Mouse (Mus musculus) ovary, adult 18-20 months (tissue): ENCODE results near the gene Mettl7a1.
"Not testable (repeated sequence)": the region's sequence is repeated elsewhere in the genome, so short reads cannot be mapped to it uniquely, and the experiment has no call there.

Source experiments
- DNase-seq: peaks from one replicate; pipeline ENCODE4 v3.0.0; 2022; ENCODE audit warnings: low spot score, mixed read lengths

Mettl7a1 gene

DNA sequence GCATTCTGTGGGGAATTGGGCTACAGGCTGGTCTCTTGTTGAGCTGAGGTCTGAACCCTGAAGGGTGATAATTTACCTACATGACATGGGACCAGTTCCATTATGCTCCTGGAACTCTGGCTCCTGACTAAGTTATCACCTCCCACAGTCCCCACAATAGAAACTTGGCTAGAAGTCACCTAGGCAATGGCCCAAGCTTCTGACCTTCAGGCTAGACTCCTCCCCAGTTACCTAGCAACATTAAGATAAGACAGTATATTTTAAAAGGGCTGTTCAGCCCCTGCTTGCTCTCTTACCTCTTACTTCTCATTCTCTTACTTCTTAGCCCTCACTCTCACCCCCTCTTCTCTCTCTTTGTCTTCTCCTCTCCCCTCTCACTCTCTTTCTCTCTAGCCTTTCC lies 41.5 kb downstream of the Mettl7a1 start:
- no peak for DNase-seq

DNA sequence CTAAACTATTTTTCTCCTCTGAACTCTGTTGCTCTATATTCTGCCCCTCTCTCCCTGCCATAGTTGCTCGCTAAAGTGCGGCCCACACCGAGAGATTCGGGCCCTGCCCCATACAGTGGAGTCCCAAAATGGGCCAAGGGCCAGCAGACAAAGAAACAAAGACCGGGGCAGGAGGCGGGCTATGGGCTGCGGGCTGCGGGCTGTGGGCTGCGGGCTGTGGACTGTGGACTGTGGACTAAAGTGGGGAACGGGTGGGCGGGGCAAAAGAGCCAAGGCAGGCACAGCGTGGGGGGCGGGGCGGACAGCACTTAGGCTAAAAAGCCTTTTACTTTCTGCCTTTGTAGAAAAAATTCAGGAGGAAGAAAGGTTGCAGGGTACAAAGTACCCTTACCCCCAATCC lies 42.8 kb downstream of the Mettl7a1 start:
- no peak for DNase-seq

DNA sequence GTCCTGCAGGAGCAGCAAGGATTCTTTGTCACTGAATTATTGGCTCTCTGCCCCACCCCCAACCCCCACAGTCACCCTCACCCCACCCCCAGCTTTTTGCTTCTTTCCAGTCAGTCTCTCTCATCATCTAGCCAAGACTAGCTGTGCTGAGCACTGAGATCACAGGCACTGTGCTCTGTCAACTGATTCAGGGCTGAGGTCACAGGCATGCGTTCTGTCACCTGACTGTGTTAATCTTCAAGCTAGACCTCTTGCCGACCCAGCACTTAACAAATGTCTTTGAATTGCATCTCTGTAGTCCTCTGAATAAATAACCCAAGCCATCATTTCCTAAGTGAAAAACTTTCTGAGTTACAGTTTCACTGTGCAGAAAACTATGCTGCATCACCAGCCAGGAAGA lies 45.6 kb downstream of the Mettl7a1 start:
- no peak for DNase-seq

DNA sequence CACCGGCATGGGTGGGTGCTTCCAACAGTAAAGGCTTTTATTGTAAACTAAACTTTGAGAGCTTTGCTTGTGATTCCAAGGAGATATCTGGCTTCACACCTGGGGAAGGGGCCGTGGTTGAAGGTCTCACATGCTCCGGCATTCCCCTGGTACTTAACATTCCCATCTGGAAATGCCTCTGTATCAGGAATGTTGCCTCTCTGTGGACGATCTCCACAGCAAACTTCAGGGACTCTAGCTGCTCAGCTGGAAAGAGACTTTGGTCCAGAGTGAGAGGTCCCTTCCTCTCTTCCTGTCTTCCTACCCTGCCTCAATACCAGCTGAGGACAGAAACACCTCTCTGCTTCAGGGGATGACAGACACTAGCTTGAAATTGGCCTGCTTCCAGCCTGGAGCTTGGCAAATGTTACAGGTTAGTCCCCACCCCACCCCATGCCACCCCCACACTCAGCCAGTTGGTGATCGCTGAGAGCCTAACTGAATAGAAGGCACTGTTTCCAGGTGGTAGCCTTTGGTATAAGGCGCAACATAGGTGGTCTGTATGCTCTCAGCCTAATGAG lies 47.6 kb downstream of the Mettl7a1 start:
- DNase-seq: no peak

DNA sequence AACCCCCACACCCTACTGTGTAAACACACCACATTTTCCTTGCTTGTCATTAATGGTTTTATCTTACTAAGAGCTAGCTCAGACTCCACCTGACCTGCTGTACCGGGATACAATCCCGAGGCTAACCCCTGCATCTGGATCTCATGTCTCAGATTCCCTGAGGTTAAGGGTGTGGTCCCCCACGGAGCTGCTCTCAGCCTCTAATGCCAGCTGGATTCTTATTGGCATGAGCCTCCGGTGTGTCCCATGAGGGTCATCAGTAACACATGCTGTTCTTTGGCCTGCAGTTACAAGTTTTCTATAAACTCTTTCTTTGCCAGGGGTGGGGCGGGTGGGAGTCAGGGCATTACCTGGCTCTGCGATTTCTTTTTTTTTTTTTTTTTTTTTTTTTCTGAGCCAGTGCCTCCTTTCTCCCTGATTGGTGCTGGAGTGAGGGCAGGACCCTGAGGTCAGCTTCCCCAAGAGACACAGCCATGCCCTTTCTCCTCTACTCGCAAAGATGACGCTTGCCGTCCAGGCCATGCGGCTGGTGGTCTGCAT lies 48.8 kb downstream of the Mettl7a1 start, which contains the start of the genes Methig1 and Mettl7a2:
Gene Methig1, plus strand, starts transcription at position 439 of the 540 bp plus-strand sequence.
Gene Mettl7a2, plus strand, starts transcription at position 490 of the 540 bp plus-strand sequence.
- no peak for DNase-seq

DNA sequence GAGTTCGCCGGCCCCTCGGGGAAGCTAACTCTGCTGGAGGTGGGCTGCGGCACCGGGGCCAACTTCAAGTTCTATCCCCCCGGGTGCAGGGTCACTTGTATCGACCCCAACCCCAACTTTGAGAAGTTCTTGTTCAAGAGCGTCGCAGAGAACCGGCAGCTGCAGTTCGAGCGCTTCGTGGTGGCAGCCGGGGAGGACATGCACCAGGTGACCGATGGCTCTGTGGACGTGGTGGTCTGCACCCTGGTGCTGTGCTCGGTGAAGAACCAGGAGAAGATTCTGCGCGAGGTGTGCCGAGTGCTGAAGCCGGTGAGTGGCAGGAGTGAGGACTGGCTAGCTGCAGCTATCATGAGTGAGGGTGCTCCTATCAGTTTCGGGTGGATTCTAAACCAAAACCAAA lies 49.5 kb downstream of the Mettl7a1 start:
- DNase-seq: not testable (repeated sequence)

DNA sequence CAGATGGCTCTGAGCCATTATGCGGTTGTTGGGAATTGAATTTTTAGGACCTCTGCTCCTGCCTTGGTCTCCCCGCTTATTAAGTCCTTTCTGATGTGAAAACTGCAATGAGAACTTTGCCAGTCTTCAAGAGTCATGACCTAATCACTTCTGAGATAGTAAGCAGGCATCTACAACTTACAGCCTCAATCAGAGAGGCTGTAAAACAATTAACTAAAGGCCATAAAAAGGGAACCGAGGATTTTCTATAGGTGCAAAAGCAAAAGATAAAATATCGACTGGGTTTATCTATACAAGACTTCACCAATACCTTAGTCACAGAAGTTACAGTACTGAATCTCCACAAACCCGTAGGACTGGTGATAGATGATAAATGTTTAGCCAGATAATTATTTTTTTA lies 51.9 kb downstream of the Mettl7a1 start:
- no peak for DNase-seq

DNA sequence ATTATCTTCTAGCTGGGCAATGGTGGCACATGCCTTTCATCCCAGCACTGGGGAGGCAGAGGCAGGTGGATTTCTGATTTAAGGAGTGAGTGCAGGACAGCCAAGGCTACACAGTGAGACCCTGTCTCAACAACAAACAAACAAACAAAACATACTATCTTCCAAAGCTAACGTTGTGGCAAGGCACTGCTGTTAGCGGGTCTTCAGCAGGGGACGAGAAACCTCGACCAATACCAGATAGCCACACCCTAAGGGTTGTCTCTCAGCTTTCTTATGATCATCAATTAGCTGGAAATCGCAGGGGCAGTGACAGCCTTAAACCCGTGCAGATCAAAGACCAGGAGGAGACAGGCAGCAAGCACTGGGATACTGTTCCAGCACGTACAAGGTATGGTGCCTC lies 60.3 kb downstream of the Mettl7a1 start, which contains the start of gene Higd1c:
Gene Higd1c, plus strand, starts transcription at position 301 of the 400 bp plus-strand sequence.
- no peak for DNase-seq

DNA sequence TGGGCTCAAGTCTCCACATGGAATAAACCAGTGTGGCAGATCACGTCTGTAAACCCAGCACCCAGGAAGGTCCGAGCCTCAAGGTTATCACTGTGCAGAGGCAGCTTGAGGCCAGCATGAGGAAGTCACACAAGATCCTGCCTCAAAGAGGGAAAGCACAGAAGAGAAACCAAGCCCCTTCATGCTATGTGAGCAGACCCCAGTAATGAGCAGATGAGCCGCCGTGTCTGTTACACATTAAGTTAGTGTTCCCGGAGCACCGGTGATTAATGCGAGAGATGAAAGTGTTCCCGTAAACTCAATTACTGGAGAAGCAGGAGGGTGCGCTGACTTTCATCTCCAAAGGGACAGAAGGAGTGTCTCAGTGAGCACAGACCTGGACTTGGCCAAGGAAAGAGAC lies 62.0 kb downstream of the Mettl7a1 start:
- DNase-seq: not testable (repeated sequence)

DNA sequence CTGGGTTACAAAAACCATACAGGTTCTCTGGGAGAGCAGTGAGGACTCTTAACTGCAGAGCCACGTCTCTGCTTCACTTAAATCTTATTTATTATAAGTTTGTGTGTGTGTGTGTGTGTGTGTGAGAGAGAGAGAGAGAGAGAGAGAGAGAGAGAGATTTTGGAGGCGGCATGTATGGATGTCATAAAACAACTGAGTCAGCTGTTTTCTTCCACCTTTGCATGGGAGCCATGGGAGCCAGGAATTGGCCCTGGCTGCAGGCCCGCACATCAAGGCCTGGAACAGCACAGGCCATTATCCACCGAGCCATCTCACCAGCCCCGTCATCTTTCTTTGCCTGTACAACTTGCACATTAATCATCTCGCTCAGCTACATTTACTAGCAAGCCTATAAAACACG lies 63.2 kb downstream of the Mettl7a1 start:
- no peak for DNase-seq

DNA sequence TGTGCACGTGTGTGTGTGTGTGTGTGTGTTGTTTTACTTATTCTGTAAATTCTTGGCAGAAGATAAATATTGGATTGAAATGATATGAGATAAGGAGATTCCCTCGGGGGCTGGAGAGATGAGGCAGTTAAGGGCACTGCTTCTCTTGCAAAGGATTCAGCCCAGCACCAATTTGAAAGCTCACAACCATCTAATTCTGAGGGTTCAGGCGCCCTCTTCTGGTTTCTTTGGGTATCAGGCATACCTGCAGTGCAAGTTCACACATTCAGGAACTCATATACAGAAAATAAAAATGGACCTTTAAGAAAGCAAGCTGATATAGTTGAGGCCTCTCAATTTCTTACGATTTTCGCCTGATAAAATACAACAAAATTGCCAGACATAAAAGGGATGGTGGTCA lies 71.1 kb downstream of the Mettl7a1 start:
- DNase-seq: no peak

DNA sequence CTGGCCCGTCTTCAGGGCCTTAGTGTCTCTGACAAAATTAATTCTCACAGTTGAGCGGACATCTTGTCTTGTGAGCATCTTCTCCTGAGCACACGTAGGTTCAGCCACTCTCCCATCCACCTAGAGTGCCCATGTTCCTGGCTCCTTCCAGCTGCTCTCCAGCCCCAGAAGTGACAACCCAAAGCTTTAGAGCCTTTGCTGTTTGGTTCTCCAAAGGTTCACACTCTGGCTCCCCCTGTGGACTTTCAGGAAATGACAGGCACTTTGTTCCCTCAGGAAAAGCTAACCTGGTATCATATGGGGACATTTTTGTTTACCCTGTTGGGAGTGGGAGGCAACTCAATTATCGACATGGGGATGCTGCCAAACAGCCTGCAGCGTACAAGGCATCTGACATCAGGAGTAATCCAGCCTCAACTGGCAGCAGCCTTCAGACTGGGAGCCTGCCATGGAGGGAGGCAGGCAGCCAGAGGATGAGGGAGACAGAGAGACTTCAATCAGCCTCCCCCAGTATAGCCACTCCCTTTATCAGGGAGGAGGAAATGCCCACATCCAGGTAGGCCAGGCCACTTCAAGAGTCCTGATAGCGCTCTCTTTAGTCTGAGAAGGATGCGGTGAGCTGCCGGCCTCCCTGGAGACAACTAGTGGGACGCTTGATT lies 74.0 kb downstream of the Mettl7a1 start:
- DNase-seq: not testable (repeated sequence)
